Mouse (Mus musculus): ENCODE measurements around the gene Spred3. TPM values are rescaled to one million over a fixed set of nuclear protein-coding genes. Genes with fewer than 3 reads are reported as not detected.

Spred3 gene
- polyA plus RNA-seq, 1 experiment: 35.6 TPM

DNA sequence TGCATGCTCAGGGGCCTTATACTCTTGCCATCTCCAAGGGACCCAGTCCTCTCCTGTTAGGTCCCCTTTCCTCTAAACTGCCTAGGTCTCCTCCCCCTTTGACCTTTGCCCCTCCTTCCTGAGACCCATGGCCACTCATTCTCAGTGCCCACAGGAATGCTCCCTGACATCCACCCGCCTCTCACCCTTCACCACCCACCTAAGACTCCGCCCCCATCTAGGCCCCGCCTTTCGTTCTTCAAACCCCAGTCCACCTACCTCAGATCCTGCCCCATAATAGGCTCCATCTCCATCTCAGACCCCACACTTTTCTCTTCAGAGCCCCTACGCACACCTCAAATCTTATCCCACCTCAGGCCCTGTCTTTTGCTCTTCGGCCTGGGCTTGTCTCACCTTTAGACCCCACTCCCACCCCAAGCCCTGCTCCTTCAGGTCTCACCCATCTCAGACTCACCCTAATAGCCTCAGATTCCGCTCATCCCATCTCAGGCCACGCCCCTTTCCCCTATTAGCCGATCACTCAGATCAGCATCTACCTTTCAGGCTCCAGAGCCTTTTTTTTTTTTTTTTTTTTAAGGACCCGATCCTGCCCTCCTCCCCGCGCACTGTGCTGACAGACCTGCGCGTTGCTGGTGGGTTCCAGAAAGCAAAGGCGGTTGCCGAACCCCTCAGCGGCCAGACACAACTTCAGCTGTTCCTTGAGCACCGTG, 51.9 kb downstream of the Spred3 start:
- DNase-seq (ENCODE audit: low read depth): no peak
- TF ChIP-seq CTCF (IDR thresholded peaks at IDR 0.05; ENCODE audit: borderline replicate concordance, extremely low read depth, insufficient read depth, insufficient read length) (no peak), POLR2A (IDR thresholded peaks at IDR 0.05; ENCODE audit: borderline replicate concordance, extremely low read depth, insufficient read depth, insufficient read length, poor library complexity, severe bottlenecking) (no peak)

DNA sequence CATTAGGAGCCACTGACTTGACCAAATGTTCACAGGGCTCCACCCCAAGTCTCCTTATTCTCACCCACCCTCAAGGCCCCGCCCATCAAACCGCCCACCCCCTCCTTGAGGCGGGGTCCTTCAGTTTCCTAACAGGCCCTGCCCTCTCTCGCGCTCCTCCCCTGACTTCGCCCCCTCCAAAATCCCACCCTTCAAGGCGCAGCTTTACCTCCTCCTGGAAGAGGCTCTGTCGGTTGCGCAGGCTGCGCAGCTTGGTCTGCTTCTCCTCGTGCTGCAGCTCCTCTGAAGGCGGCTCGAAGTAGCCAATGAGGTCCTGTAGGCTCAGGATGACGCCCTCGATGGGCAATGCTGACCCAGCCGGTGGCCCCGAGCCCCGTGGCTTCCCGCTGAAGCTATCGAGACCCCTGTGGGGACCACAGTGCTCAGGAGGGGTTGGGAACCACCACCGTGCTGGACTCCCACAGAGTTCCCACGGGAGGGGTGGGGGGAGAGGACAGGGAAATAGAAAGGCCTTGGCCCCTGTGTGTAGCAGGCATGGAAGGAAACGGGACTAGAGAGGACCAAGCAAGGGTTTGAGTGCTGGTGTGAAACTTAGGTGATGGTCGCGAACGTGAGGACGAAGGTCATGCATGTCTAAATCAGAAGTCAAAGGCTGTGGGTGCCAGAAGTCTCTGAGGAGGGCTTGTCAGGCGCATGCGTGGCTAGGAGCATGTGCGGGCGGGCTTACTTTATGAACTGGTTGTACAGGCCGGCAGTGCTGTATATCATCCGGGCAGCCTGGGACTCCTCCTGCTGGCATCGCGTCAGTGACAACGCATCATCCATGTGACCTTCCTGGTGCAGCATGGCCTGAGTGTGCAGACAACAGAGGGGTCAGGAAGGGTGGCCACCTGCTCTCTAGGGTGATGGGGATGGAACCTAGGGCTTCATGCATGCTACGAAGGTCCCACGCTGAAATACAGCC, 60.9 kb downstream of the Spred3 start:
- no peak for TF ChIP-seq CTCF (IDR thresholded peaks at IDR 0.05; ENCODE audit: borderline replicate concordance, extremely low read depth, insufficient read depth, insufficient read length)
- no peak for TF ChIP-seq POLR2A (IDR thresholded peaks at IDR 0.05; ENCODE audit: borderline replicate concordance, extremely low read depth, insufficient read depth, insufficient read length, poor library complexity, severe bottlenecking)
- peak; percentile 37 for DNase-seq (ENCODE audit: low read depth)

Other genes with a start within 250 kb of the Spred3 start
- 134 and 173 TPM in 2 replicates for gene Actn4, start 208.1 kb downstream of the Spred3 start, polyA plus RNA-seq (2012; rRNA removed)
- gene Eif3k, start 188.5 kb downstream of the Spred3 start, polyA plus RNA-seq (2012; rRNA removed): 411 and 463 TPM in 2 replicates
- 7.8 and 8.2 TPM in 2 replicates for gene Map4k1, start 188.4 kb downstream of the Spred3 start, polyA plus RNA-seq (2012; rRNA removed)
- 6.3 and 9.1 TPM in 2 replicates for gene Ryr1, start 45.2 kb downstream of the Spred3 start, polyA plus RNA-seq (2012; rRNA removed)
- 2.7 and 3.9 TPM in 2 replicates for gene Rasgrp4, start 35.6 kb downstream of the Spred3 start, polyA plus RNA-seq (2012; rRNA removed)
- 21.1 and 28.2 TPM in 2 replicates for gene Fam98c, start 14.2 kb downstream of the Spred3 start, polyA plus RNA-seq (2012; rRNA removed)
- 0.38 and 0.85 TPM in 2 replicates for gene Ggn, start 201 bp downstream of the Spred3 start, polyA plus RNA-seq (2012; rRNA removed)
- 287 and 313 TPM in 2 replicates for gene Psmd8, start 10.3 kb upstream of the Spred3 start, polyA plus RNA-seq (2012; rRNA removed)
- 8.8 and 9.1 TPM in 2 replicates for gene Catsperg1, start 43.6 kb upstream of the Spred3 start, polyA plus RNA-seq (2012; rRNA removed)
- 1.6 and 1.7 TPM in 2 replicates for gene Kcnk6, start 62.1 kb upstream of the Spred3 start, polyA plus RNA-seq (2012; rRNA removed)
- gene Yif1b, start 67.9 kb upstream of the Spred3 start, polyA plus RNA-seq (2012; rRNA removed): 67.2 and 84.0 TPM in 2 replicates
- gene 2200002D01Rik, start 78.1 kb upstream of the Spred3 start, polyA plus RNA-seq (2012; rRNA removed): 0.19 and 0.40 TPM in 2 replicates
- 43.0 and 43.8 TPM in 2 replicates for gene Spint2, start 111.5 kb upstream of the Spred3 start, polyA plus RNA-seq (2012; rRNA removed)
- 5.0 and 8.7 TPM in 2 replicates for gene Ppp1r14a, start 118.9 kb upstream of the Spred3 start, polyA plus RNA-seq (2012; rRNA removed)
- 111 and 157 TPM in 2 replicates for gene Dpf1, start 133.5 kb upstream of the Spred3 start, polyA plus RNA-seq (2012; rRNA removed)

Measured in brain, embryonic 14.5 days (tissue).